Mouse (Mus musculus) spleen, postnatal 36 days (tissue): ENCODE data around the gene Mib2.

Source experiments
- DNase-seq, 2 experiments: peaks; one replicate each; pipeline ENCODE4 v3.0.0; 2022; ENCODE audit warnings: low spot score in 2 of 2, mixed read lengths in 1 of 2

Mib2 gene

GRCm38 (mm10) chr4:155618321-155618720 lies 50.7 kb downstream of the Mib2 start:
- DNase-seq, result no peak

- DNase-seq, result no peak
These were observed 55.7 kb downstream of the Mib2 start for GRCm38 (mm10) chr4:155613264-155613663.

GRCm38 (mm10) chr4:155611860-155612259 lies 57.1 kb downstream of the Mib2 start:
- no peak for DNase-seq

- DNase-seq, result no peak
These were observed 62.2 kb downstream of the Mib2 start for GRCm38 (mm10) chr4:155606825-155607224.

- DNase-seq, result no peak
These were observed 63.9 kb downstream of the Mib2 start for GRCm38 (mm10) chr4:155605132-155605531.
